ENCODE assay signal across 14 mouse cellular contexts in genomic region chr13:55013702-55014344, GRCm38 (mm10). TPM values are rescaled to one million over a fixed set of nuclear protein-coding genes. Genes with fewer than 3 reads are reported as not detected.
DNase-seq lines count a peak whose midpoint lies in the region; ATAC-seq lines count a peak whose summit lies in the region.
"Had no signal": no experiment of that assay in that cellular context is flagged by ENCODE, and none has a peak within 500 bp of the region (broad histone marks: within the 10 kb centered on the region; RNA-seq: fewer than 3 reads in every experiment).

No protein-coding gene starts in this region.

- no peaks in the 10 kb centered on the region for H3K27me3 ChIP-seq in lung, embryonic 16.5 days (ENCODE audit: control insufficient read depth, insufficient read depth, low read depth, low read length)
- H3K27me3 ChIP-seq: liver, embryonic 15.5 days had no signal

- peak; percentile 21; the same call in 1 of the 2 replicates for ATAC-seq in lung, embryonic 16.5 days (ENCODE audit: low read depth)

- 32% methylated on average over 9 of the region's 9 CpGs for WGBS in lung, embryonic 16.5 days

- H3K4me1 ChIP-seq in lung, embryonic 16.5 days (replicated peaks; ENCODE audit: control insufficient read depth, insufficient read depth, low read length), result no peaks in the 10 kb centered on the region
- H3K4me1 ChIP-seq: liver, embryonic 15.5 days had no signal

- no peak overlapping the region for H3K4me3 ChIP-seq in lung, embryonic 16.5 days (ENCODE audit: low read length)
- H3K4me3 ChIP-seq: liver, embryonic 15.5 days; myocyte had no signal

- H3K9ac ChIP-seq in lung, embryonic 16.5 days (ENCODE audit: low read length), result no peak overlapping the region
- H3K9ac ChIP-seq: liver, embryonic 15.5 days had no signal

- H3K27ac ChIP-seq in lung, embryonic 16.5 days (ENCODE audit: low read length), result no peak overlapping the region
- H3K27ac ChIP-seq: liver, embryonic 15.5 days had no signal

- no peaks in the 10 kb centered on the region for H3K9me3 ChIP-seq in lung, embryonic 16.5 days (ENCODE audit: control insufficient read depth, low read length)
- H3K9me3 ChIP-seq: liver, embryonic 15.5 days had no signal

- no peak overlapping the region for H3K4me2 ChIP-seq in lung, embryonic 16.5 days (ENCODE audit: low read depth, low read length)
- H3K4me2 ChIP-seq: heart, embryonic 11.5 days; liver, embryonic 15.5 days had no signal

- peak; percentile 86 for DNase-seq in heart, adult 11 months
- no peak for DNase-seq in heart, adult 9 months (ENCODE audit: low spot score in 2 of 2)
- DNase-seq in lung, adult 18-20 months, result no peak
- peak; percentile 16 for DNase-seq in T-cell, adult 2 months (ENCODE audit: low spot score)
- peak; percentile 21 to 46 for DNase-seq in natural killer cell, adult 2 months (ENCODE audit: low spot score in 2 of 2)
- no peak for DNase-seq in left cerebral cortex, adult 9 months (ENCODE audit: low spot score in 2 of 2)
- no peak for DNase-seq in layer of hippocampus, postnatal 14 days (ENCODE audit: low spot score in 2 of 2)
- DNase-seq: kidney, adult 18-20 months; thymus, postnatal 14 days had no signal

- H3K36me3 ChIP-seq in lung, embryonic 16.5 days (ENCODE audit: control insufficient read depth, insufficient read depth, low read length), result no peaks in the 10 kb centered on the region
- H3K36me3 ChIP-seq: liver, embryonic 15.5 days had no signal

RNA-seq across cellular contexts. Expression of gene Hk3, which starts 7.4 kb away (rescaled TPM):
- 0.95 and 1.3 TPM in 2 replicates for polyA plus RNA-seq in lung, embryonic 16.5 days (2015; fragmentation: Nextera tagmentation; extraction: Ambion mirVana)
- total RNA-seq in layer of hippocampus, postnatal 14 days (2021), result 1 to 10 TPM; 1.4 TPM
- total RNA-seq: MEL had no signal
- polyA plus RNA-seq: myocyte had no signal

Comparison
In these comparisons a context has a peak if more than half of its experiments do, and no peak if none do; other contexts are left out.
1. DNase-seq: peak in heart, adult 11 months (single experiment), T-cell, adult 2 months (single experiment) and natural killer cell, adult 2 months (2 of 2); none in heart, adult 9 months (0 of 2), lung, adult 18-20 months (0 of 2), left cerebral cortex, adult 9 months (0 of 2) and layer of hippocampus, postnatal 14 days (0 of 2).